Mouse (Mus musculus): Measurements from ENCODE around the gene Lipc. TPM values are rescaled to one million over a fixed set of nuclear protein-coding genes. Genes with fewer than 3 reads are reported as not detected.

The Lipc gene
- total RNA-seq, 2 experiments from 2014 or later, result 0.25 to 0.29 TPM

- DNase-seq (ENCODE audit: low spot score in 2 of 2), result no peak
- intact Hi-C loops (cut with DNase I), result no loop called here
Measured at GRCm38 (mm10) chr9:70838132-70838911, 113.7 kb downstream of the Lipc start.

GRCm38 (mm10) chr9:70834730-70835154 lies 117.3 kb downstream of the Lipc start:
- intact Hi-C loops (cut with DNase I), result no loop called here
- DNase-seq (ENCODE audit: low spot score in 2 of 2), result peak; percentile 17 to 31

- no peak for DNase-seq (ENCODE audit: low spot score in 2 of 2)
- intact Hi-C loops (cut with DNase I), result no loop called here
Measured at GRCm38 (mm10) chr9:70834217-70834616, 117.8 kb downstream of the Lipc start.

GRCm38 (mm10) chr9:70833111-70833908 lies 118.7 kb downstream of the Lipc start:
- DNase-seq (ENCODE audit: low spot score in 2 of 2), result no peak
- intact Hi-C loops (cut with DNase I), result no loop called here

GRCm38 (mm10) chr9:70832231-70832630 lies 119.8 kb downstream of the Lipc start:
- intact Hi-C loops (cut with DNase I), result no loop called here
- no peak for DNase-seq (ENCODE audit: low spot score in 2 of 2)

GRCm38 (mm10) chr9:70830844-70831529 lies 121.0 kb downstream of the Lipc start:
- intact Hi-C loops (cut with DNase I), result no loop called here
- DNase-seq (ENCODE audit: low spot score in 2 of 2), result no peak

- intact Hi-C loops (cut with DNase I), result no loop called here
- DNase-seq (ENCODE audit: low spot score in 2 of 2), result no peak
Measured at GRCm38 (mm10) chr9:70829784-70830488, 122.1 kb downstream of the Lipc start.

GRCm38 (mm10) chr9:70827911-70828310 lies 124.1 kb downstream of the Lipc start:
- intact Hi-C loops (cut with DNase I), result no loop called here
- DNase-seq (ENCODE audit: low spot score in 2 of 2), result no peak

GRCm38 (mm10) chr9:70824103-70824502 lies 127.9 kb downstream of the Lipc start:
- DNase-seq (ENCODE audit: low spot score in 2 of 2), result no peak
- intact Hi-C loops (cut with DNase I), result no loop called here

GRCm38 (mm10) chr9:70818739-70819138 lies 133.3 kb downstream of the Lipc start:
- intact Hi-C loops (cut with DNase I), result no loop called here
- no peak for DNase-seq (ENCODE audit: low spot score in 2 of 2)

- intact Hi-C loops (cut with DNase I), result no loop called here
- no peak for DNase-seq (ENCODE audit: low spot score in 2 of 2)
Measured at GRCm38 (mm10) chr9:70817396-70817795, 134.6 kb downstream of the Lipc start.

- peak; percentile 38 to 52 for DNase-seq (ENCODE audit: low spot score in 2 of 2)
- intact Hi-C loops (cut with DNase I), result no loop called here
Measured at GRCm38 (mm10) chr9:70816701-70817305, 135.2 kb downstream of the Lipc start.

- no peak for DNase-seq (ENCODE audit: low spot score in 2 of 2)
- intact Hi-C loops (cut with DNase I), result no loop called here
Measured at GRCm38 (mm10) chr9:70812551-70812950, 139.5 kb downstream of the Lipc start.

- DNase-seq (ENCODE audit: low spot score in 2 of 2), result no peak
- intact Hi-C loops (cut with DNase I), result no loop called here
Measured at GRCm38 (mm10) chr9:70807714-70808113, 144.3 kb downstream of the Lipc start.

- intact Hi-C loops (cut with DNase I), result no loop called here
- no peak for DNase-seq (ENCODE audit: low spot score in 2 of 2)
Measured at GRCm38 (mm10) chr9:70806069-70806468, 146.0 kb downstream of the Lipc start.

- DNase-seq (ENCODE audit: low spot score in 2 of 2), result no peak
- intact Hi-C loops (cut with DNase I), result no loop called here
Measured at GRCm38 (mm10) chr9:70802816-70803215, 149.2 kb downstream of the Lipc start.

- DNase-seq (ENCODE audit: low spot score in 2 of 2), result no peak
- intact Hi-C loops (cut with DNase I), result no loop called here
Measured at GRCm38 (mm10) chr9:70801761-70802160, 150.3 kb downstream of the Lipc start.

GRCm38 (mm10) chr9:70800588-70801315 lies 151.3 kb downstream of the Lipc start:
- intact Hi-C loops (cut with DNase I), result no loop called here
- no peak for DNase-seq (ENCODE audit: low spot score in 2 of 2)

- DNase-seq (ENCODE audit: low spot score in 2 of 2), result no peak
- intact Hi-C loops (cut with DNase I), result no loop called here
Measured at GRCm38 (mm10) chr9:70795439-70795757, 156.6 kb downstream of the Lipc start.
